Mouse (Mus musculus) T-helper 1 cell (primary cell): ENCODE results near the gene Gm49673.

ENCODE experiments used
- in situ Hi-C: fragments of 300-600 bp; cut with MboI, MseI; formaldehyde crosslinking; loops from one replicate; pipeline ENCODE4 v1.15.1; 2025; ENCODE audit warnings: high pct_unique_total_duplicates

Gene Gm49673

DNA sequence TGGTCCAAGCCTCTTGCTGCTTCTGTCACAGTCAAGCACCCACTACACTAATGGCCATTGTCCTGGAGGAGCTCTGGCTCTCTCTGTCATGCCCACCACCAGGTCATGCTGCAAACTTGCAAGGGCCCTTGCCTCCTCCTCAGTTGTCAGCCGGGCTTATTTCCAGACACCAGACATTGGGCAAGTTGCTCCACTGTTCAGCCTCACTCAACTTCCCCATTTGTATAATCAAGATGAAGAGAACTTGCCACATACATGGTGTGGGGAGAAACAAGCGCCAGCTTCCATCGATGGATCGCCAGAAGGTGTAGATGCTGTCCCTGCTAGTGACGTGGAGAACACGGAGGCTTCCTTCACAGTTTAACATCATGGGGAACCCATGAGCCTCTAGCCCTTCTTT lies 97.4 kb downstream of the Gm49673 start:
- in situ Hi-C loops = loop anchor here (5.0 to 25.0 kb wide), 2 partner anchors 137 to 978 kb away; no protein-coding TSS in a partner anchor

DNA sequence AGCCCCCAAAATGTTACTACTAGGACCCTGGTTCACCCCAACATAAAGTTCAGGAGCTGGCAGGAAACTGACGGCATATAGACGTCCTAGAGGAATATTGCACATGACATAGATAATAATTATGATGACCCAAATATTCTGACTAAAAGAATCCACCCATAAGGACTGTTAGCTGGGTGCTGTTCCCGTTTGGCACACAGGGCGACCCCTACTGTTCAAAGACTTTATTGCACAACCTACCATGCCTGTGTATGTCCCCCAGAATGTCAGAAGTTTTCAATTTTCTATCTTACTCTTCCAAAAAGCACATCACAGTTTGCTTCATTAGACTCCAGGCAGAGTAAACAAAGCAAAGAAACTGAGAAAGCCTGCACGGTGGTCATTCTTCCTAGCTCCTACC lies 101.4 kb downstream of the Gm49673 start:
- in situ Hi-C loops = loop anchor here (10.0 to 25.0 kb wide), 3 partner anchors 109 to 784 kb away; partner anchors contain the start of genes Rsph3a and Tagap

GRCm38 (mm10) chr17:8041197-8041596 lies 106.4 kb downstream of the Gm49673 start:
- in situ Hi-C loops = loop anchor here (10.0 to 25.0 kb wide), 3 partner anchors 104 to 779 kb away; partner anchors contain the start of genes Rsph3a and Tagap

GRCm38 (mm10) chr17:8039916-8040635 lies 107.5 kb downstream of the Gm49673 start:
- in situ Hi-C loops = loop anchor here (10.0 to 25.0 kb wide), 4 partner anchors 103 to 945 kb away; partner anchors contain the start of genes Rsph3a and Tagap

- in situ Hi-C loops = loop anchor here (10.0 to 25.0 kb wide), 3 partner anchors 100 to 942 kb away; partner anchors contain the start of genes Rsph3a and Tagap
Measured at GRCm38 (mm10) chr17:8036976-8037375, 110.6 kb downstream of the Gm49673 start.
